Mouse (Mus musculus) heart, embryonic 14.5 days (tissue): ENCODE results near the gene Mef2d. TPM values are rescaled to one million over a fixed set of nuclear protein-coding genes. Genes with fewer than 3 reads are reported as not detected.

ENCODE experiments used
- ATAC-seq: fragments of 200-750 bp; cut with Nextera tagmentation; 2 replicates; pipeline ENCODE4 v1.8.0; 2017; ENCODE audit warnings: low read depth, moderate TSS enrichment; ENCODE audit not compliant: insufficient number of reproducible peaks, insufficient read depth, low FRiP score
- H3K27ac ChIP-seq, 2 experiments: fragments of 200-500 bp in 1 of 2; fragments of 300-500 bp in 1 of 2; sonication (generic) in 1 of 2; replicated peaks in 1 of 2; 2 replicates each; pipeline ENCODE4 v1.5.1; 2012 to 2014; ENCODE audit warnings: low read depth in 2 of 2, low read length in 2 of 2, control low read depth in 1 of 2, mild to moderate bottlenecking in 1 of 2, mixed read lengths in 1 of 2; ENCODE audit not compliant: control insufficient read depth in 1 of 2, insufficient read depth in 1 of 2
- H3K27me3 ChIP-seq: fragments of 300-500 bp; sonication (generic); 2 replicates; pipeline ENCODE4 v1.6.1; 2014; ENCODE audit warnings: mild to moderate bottlenecking, low read length, control low read depth; ENCODE audit not compliant: control insufficient read depth, insufficient read depth
- H3K36me3 ChIP-seq: fragments of 300-500 bp; sonication (generic); 2 replicates; pipeline ENCODE4 v1.6.1; 2014; ENCODE audit warnings: mild to moderate bottlenecking, control low read depth, low read length, mixed read lengths; ENCODE audit not compliant: control insufficient read depth, insufficient read depth
- H3K4me1 ChIP-seq, 2 experiments: fragments of 200-500 bp in 1 of 2; fragments of 300-500 bp in 1 of 2; sonication (generic) in 1 of 2; 2 replicates each; pipeline ENCODE4 v1.6.1; 2012 to 2014; ENCODE audit warnings: low read length in 2 of 2, control low read depth in 1 of 2, mixed read lengths in 1 of 2; ENCODE audit not compliant: control insufficient read depth in 2 of 2, insufficient read depth in 2 of 2
- H3K4me2 ChIP-seq: fragments of 300-500 bp; sonication (generic); 2 replicates; pipeline ENCODE4 v1.6.1; 2014; ENCODE audit warnings: mild to moderate bottlenecking, low read length
- H3K4me3 ChIP-seq, 2 experiments: fragments of 200-500 bp in 1 of 2; fragments of 300-500 bp in 1 of 2; sonication (generic) in 1 of 2; 2 replicates each; pipeline ENCODE4 v1.5.1; 2012 to 2014; ENCODE audit warnings: low read length in 2 of 2, mild to moderate bottlenecking in 2 of 2, control low read depth in 1 of 2, low read depth in 1 of 2, moderate library complexity in 1 of 2; ENCODE audit not compliant: control insufficient read depth in 1 of 2, insufficient read depth in 1 of 2
- H3K9ac ChIP-seq: fragments of 300-500 bp; sonication (generic); 2 replicates; pipeline ENCODE4 v1.6.1; 2014; ENCODE audit warnings: mild to moderate bottlenecking, low read length
- H3K9me3 ChIP-seq: fragments of 300-500 bp; sonication (generic); 2 replicates; pipeline ENCODE4 v1.6.1; 2016; ENCODE audit warnings: low read length, control low read depth; ENCODE audit not compliant: control insufficient read depth
- WGBS: fragments of 180-500 bp; shearing (Covaris S2); extraction: QIAGEN DNeasy Blood & Tissue Kit; methylation state at CpG from one replicate; pipeline ENCODE4 v1.1.7; 2014; 5-methylcytosine and 5-hydroxymethylcytosine counted together
- polyA plus RNA-seq: library from polyadenylated mRNA; unstranded; fragments of >200 nt; fragmentation: Nextera tagmentation; extraction: Ambion mirVana; gene quantifications from 2 replicates; pipeline ENCODE4 v1.2.1, GENCODE M21; 2014

Mef2d gene
- polyA plus RNA-seq, 1 experiment from 2014 or later: 52.1 TPM

DNA sequence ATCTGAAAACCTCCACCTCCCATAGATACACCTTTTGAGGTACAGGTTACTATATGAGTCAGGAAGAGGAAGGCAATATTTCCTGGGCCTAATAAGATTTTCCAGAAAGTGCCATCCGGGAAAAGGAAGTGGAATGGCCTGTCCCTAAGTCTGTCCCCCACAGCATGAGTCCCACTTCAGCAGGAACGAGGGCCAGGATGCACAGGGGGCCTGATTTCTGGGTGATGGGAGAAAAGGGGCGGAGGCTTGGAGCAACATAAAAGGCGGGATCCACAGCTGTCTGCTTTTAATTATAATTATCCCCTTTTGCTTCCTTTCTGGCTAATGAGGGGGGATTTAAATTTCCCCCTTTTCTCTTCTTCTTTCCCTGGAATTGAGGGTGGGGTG is 63.0 kb downstream of the Mef2d start:
- ATAC-seq: no peak
- no peak overlapping the region for H3K9ac ChIP-seq
- H3K27ac ChIP-seq: no peak overlapping the region
- peaks cover 100% of the 10 kb centered on the region for H3K27me3 ChIP-seq
- peaks cover 0 to 10% of the 10 kb centered on the region in 2 experiments; a peak in 3 of 4 replicates for H3K4me1 ChIP-seq
- H3K4me2 ChIP-seq: no peak overlapping the region
- 13% methylated on average over 4 of the region's 4 CpGs for WGBS
- no peaks in the 10 kb centered on the region for H3K36me3 ChIP-seq
- no peaks in the 10 kb centered on the region for H3K9me3 ChIP-seq
- no peak overlapping the region for H3K4me3 ChIP-seq

- Histone ChIP-seq H3K4me3 (no peak overlapping the region), H3K36me3 (no peaks in the 10 kb centered on the region), H3K4me1 (peaks cover 0 to 3% of the 10 kb centered on the region in 2 experiments; a peak in 2 of 4 replicates), H3K27ac (no peak overlapping the region), H3K9ac (no peak overlapping the region), H3K27me3 (peaks cover 100% of the 10 kb centered on the region), H3K9me3 (no peaks in the 10 kb centered on the region), H3K4me2 (no peak overlapping the region)
- no peak for ATAC-seq
- 5% methylated on average over 8 of the region's 8 CpGs for WGBS
These were observed 63.7 kb downstream of the Mef2d start for GRCm38 (mm10) chr3:88205563-88206491.

GRCm38 (mm10) chr3:88206500-88206899 is 64.3 kb downstream of the Mef2d start:
- ATAC-seq: no peak
- Histone ChIP-seq H3K27ac (no peak overlapping the region), H3K36me3 (no peaks in the 10 kb centered on the region), H3K4me2 (no peak overlapping the region), H3K4me1 (no peaks in the 10 kb centered on the region), H3K4me3 (no peak overlapping the region), H3K27me3 (peaks cover 100% of the 10 kb centered on the region), H3K9ac (no peak overlapping the region), H3K9me3 (no peaks in the 10 kb centered on the region)
- 4% methylated on average over 3 of the region's 3 CpGs for WGBS

GRCm38 (mm10) chr3:88206901-88207371 is 64.8 kb downstream of the Mef2d start:
- Histone ChIP-seq H3K36me3 (no peaks in the 10 kb centered on the region), H3K4me2 (no peak overlapping the region), H3K4me1 (no peaks in the 10 kb centered on the region), H3K9me3 (no peaks in the 10 kb centered on the region), H3K9ac (no peak overlapping the region), H3K27ac (no peak overlapping the region), H3K4me3 (no peak overlapping the region), H3K27me3 (peaks cover 100% of the 10 kb centered on the region)
- ATAC-seq: no peak
- WGBS: 1% methylated on average over 14 of the region's 14 CpGs

DNA sequence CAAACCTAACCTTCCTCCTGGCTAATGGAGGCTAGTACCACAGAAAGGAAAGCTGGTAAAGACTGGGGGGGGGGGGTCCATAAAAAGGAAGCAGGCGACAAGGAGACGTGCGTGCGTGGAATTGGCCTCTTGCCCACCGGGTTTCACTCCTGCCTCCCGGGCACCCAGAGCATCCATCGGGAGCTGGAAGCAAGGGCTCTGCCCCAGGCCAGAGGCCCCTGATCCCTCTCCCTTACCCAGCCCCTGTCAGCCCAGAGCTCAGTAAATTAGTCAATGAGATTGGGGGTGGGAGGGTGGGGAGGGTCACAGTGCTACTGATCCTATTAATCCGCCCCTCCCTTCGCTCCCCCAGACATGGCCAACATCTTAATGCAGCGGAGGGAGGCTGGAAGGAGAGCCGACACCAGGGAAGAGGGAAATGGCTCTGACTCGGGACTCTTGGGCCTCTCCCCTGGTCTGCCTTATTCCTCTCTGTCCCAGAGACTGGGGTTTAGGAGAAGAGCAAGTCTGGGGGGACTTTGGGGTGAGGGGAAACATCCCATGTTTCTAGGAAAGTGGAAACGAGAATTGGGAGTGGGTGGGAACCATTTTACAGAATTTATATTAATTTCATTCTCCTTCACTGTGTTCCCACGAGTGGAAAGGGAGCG is 65.4 kb downstream of the Mef2d start:
- Histone ChIP-seq H3K9me3 (no peaks in the 10 kb centered on the region), H3K4me3 (no peak overlapping the region), H3K27ac (no peak overlapping the region), H3K4me1 (no peaks in the 10 kb centered on the region), H3K27me3 (peaks cover 100% of the 10 kb centered on the region), H3K36me3 (no peaks in the 10 kb centered on the region), H3K4me2 (no peak overlapping the region), H3K9ac (no peak overlapping the region)
- WGBS: 8% methylated on average over 11 of the region's 15 CpGs
- no peak for ATAC-seq

DNA sequence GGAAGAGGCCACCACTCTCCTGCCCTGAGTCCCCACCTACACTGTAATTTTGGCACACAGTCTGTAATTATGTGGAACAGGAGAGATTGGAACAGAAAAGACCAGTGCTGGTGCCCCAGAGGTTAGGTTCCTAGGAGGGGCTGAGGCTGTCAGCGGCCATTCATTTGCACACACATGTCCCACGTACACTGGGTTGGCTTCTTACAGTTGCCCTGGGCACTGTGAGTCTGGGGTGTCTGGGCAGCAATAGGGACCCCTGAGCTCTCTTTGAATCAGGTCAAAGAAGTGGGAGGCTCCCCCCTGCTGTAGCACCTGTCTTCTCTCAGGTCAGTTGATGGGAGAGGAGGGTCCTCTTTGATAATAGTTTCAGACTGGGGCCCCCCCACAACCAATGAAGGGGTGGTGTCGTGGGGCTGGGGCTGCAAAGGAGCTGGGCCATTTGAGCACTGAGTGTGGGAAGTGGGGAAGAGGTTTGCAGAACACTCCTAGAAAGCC is 66.1 kb downstream of the Mef2d start:
- no peaks in the 10 kb centered on the region for H3K9me3 ChIP-seq
- no peaks in the 10 kb centered on the region for H3K36me3 ChIP-seq
- H3K4me2 ChIP-seq: no peak overlapping the region
- WGBS: 9% methylated on average over 3 of the region's 3 CpGs
- no peaks in the 10 kb centered on the region for H3K4me1 ChIP-seq
- no peak overlapping the region for H3K27ac ChIP-seq
- H3K9ac ChIP-seq: no peak overlapping the region
- H3K27me3 ChIP-seq: peaks cover 100% of the 10 kb centered on the region
- no peak for ATAC-seq
- no peak overlapping the region for H3K4me3 ChIP-seq

DNA sequence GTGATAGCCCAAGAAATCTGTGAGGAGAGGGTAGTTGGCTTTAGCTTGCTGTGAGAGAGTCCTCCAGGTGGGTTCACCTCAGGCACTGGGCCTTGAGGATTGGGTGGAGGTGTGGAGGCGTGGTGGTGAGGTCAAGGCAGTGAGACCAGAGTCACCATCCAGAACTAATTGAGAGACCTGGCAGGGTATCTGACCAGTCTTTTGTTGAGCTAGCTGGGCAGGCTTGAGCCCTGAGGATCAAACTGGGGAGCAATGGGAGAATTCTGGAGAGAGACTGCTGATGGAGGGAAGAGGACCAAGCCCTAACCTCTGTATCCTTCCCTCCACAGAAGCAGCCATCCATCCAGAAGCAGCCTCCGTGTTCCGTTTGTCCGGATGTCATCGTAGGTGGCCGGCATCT is 67.1 kb downstream of the Mef2d start:
- ATAC-seq: no peak
- Histone ChIP-seq H3K9ac (no peak overlapping the region), H3K27me3 (peaks cover 100% of the 10 kb centered on the region), H3K36me3 (no peaks in the 10 kb centered on the region), H3K4me3 (no peak overlapping the region), H3K9me3 (no peaks in the 10 kb centered on the region), H3K27ac (no peak overlapping the region), H3K4me1 (peaks cover 0 to 2% of the 10 kb centered on the region in 2 experiments; a peak in 2 of 4 replicates), H3K4me2 (no peak overlapping the region)
- 5% methylated on average over 6 of the region's 6 CpGs for WGBS
